Mouse (Mus musculus) kidney, adult 2 months (tissue): Measurements from ENCODE around the gene Gltpd2.

Experiments used
- CTCF ChIP-seq: fragments of 200-500 bp; conservative IDR thresholded peaks from 2 replicates; pipeline ENCODE4 v1.5.1; 2011; ENCODE audit warnings: low read depth, mild to moderate bottlenecking, control low read depth, low read length, moderate library complexity, mixed read lengths; ENCODE audit not compliant: insufficient read depth, insufficient read length
- POLR2A ChIP-seq: fragments of 200-500 bp; IDR thresholded peaks from one replicate; pipeline ENCODE4 v1.6.1; 2011; ENCODE audit warnings: low read depth, low read length, control low read depth

DNA sequence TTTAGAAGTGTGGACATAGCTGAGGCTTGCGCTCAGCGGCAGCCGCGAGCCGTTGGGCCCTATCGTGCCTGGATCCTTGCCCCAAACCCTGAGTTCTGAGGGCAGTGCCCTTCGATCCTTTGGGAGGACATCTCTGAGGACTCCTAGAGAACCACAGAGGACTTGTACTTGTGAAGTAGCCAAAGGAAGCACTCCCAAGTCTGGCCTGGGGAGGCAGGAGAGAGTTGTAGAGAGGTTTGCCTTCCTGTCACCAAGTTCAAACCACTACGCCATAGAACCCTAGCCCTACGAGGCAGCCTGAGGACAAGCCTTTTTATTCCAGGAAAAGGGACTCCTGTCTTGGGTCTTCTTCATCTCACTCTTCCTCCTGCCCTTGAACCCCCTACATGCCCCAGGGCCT is 38.5 kb downstream of the Gltpd2 start:
- TF ChIP-seq CTCF = no peak; the same call in 1 of the 2 replicates
- TF ChIP-seq POLR2A = no peak
